Mouse (Mus musculus): ENCODE data around the gene Bdnf.

DNA sequence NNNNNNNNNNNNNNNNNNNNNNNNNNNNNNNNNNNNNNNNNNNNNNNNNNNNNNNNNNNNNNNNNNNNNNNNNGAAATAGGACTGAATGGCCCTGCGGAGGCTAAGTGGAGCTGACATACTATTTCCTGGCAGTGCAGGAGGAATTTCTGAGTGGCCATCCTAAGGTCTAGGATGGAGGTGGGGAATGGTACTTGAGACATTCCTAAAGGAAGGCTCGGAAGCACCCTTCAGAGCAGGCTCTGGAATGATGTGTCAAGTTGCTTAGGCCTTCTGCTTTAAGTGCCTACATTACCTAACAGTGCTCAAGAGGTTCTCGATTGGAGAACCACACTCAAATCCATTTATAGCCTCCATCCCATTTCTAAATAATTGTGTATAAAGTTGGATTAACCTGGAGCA, 50.8 kb downstream of the Bdnf start:
- TF ChIP-seq POLR2AphosphoS2 (IDR thresholded peaks at IDR 0.05; ENCODE audit: insufficient read length, low read depth) (no peak), USF1 (IDR thresholded peaks at IDR 0.05; ENCODE audit: low read depth) (no peak), POLR2A (IDR thresholded peaks at IDR 0.05; ENCODE audit: insufficient read length, low read depth) (no peak), MYOG (IDR thresholded peaks at IDR 0.05; ENCODE audit: control insufficient read depth in 1 of 3, insufficient read depth in 1 of 3, insufficient read length in 2 of 3, low read depth in 2 of 3) (no peak), MYOD1 (IDR thresholded peaks at IDR 0.05; ENCODE audit: control insufficient read depth in 1 of 3, insufficient read length in 2 of 3, low read depth in 2 of 3) (no peak), SRF (IDR thresholded peaks at IDR 0.05; ENCODE audit: control insufficient read depth, insufficient read length, low read depth) (no peak), MAX (IDR thresholded peaks at IDR 0.05; ENCODE audit: low read depth) (no peak)

All from myocyte (in vitro differentiated cells).